Mouse (Mus musculus) mesoderm, embryonic 11.5 days (tissue): Measurements from ENCODE around the gene Accs.

ENCODE experiments used
- DNase-seq: peaks from one replicate; pipeline ENCODE4 v3.0.0-alpha.2; 2012; ENCODE audit warnings: low read depth, low spot score

Accs gene

DNA sequence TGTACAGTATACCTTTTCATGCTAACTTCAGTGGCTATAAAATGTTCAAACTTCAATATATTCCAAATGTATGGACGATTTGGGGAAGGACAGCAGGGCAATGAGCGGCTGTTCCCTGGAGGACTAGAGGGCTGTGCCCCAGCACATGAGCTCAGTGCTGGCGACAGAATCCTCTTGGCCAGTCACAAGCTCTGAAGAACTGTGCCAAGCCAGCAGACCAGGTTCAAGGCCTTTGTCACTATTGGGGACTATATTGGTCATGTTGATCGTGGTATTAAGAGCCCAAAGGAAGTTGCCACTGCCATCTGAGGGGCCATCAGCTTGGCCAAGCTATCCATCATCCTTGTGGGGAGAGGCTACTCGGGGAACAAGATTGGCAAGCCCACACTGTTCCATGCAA lies 55.4 kb downstream of the Accs start:
- no peak for DNase-seq

- DNase-seq = no peak
Observed at GRCm38 (mm10) chr2:93791516-93792499, 57.9 kb downstream of the Accs start.

DNA sequence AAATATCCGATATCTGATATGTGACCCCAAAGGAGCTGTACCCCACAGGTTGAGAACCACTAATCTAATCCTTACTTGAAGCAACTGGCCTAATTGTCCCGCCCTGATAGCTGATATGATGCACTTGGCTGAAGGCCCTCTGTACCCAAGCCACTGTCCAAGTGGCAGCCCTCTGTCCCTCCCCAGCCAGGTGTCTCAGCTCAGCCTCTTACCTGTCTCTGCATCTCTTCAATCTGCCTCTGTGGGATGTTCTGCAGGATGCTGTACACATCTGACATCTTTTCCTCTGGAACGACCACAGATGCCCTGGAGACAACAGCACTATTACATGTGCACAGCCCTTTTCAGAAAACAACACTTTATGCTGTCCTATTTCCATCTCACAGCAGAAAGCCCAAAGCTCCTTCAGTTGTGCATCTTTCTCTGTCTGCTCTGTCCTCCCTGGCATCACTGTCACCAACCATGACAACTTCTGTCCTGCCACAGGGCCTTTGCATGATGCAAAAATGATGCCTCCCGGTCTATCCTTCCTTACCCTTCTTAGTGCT lies 58.9 kb downstream of the Accs start:
- no peak for DNase-seq

GRCm38 (mm10) chr2:93788557-93788956 lies 61.2 kb downstream of the Accs start:
- DNase-seq = no peak

DNA sequence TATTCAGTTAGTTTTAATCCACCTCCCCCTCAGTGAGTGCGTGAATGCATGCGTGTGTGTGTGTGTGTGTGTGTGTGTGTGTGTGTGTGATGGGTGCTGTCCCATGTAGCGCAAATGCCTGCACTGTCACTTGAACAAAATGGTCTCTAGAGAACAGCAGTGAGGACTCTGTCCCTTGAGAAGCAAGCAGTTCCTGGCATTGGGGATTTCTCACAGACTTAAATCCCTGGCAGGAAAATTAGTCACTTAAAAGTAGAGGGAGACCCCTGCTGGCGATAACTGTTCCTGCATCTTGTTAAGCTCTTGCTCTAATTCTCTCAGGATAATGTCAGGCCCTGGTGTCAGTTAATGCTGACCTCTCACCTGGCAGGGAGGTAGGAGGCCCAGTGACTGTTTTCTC lies 63.6 kb downstream of the Accs start:
- peak; percentile 89 for DNase-seq

DNA sequence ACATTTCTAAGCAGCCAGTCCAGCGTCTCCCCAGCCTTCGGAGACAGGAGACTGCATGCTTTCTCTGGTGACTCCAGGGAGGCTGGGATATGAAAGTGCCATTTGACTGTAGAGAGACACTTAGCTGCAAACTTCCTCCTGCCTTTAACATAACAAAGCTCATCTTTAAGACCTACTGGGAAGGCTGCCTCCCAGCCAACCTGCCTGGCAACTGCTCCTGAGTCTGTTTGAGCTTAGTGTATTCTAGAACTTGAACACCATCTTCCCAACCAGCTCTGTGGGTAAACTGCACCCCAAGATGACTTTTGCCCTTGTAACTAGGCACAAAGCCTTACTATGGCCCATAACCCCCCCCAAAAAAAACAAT lies 64.3 kb downstream of the Accs start:
- no peak for DNase-seq

DNA sequence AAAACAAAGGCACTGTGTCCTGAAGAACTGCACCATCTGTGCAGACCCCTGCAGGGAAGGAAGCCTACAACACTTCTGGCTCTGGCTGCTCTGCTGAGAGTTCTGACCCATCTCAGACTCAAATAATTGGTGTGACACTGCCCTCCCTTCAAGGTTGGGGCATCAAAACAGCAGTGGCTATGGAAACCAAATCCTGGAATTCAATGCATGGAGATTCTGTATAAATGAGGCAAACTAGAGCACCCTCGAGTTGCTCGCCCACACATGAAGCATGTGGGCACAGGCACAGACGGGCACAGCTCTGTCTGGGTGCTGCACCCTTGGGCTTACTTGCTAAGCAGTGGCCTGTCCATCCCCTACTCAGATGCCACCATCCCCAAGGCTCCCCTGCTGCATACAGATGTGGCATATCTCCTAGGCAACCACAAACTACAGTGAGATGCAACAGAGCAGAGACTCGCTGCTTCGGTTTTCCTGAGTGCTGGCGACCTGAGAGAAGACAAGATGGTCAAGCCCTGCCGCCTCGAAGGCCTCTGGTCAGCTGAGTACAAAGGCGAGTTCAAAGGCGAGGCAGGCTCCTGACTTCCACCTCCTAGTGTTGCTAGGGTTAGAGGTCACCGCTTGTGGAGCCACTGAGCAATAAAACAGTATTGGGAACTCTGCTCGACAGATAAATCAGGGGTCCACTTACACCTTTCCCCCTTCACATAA lies 64.9 kb downstream of the Accs start:
- peak; percentile 61 for DNase-seq

DNA sequence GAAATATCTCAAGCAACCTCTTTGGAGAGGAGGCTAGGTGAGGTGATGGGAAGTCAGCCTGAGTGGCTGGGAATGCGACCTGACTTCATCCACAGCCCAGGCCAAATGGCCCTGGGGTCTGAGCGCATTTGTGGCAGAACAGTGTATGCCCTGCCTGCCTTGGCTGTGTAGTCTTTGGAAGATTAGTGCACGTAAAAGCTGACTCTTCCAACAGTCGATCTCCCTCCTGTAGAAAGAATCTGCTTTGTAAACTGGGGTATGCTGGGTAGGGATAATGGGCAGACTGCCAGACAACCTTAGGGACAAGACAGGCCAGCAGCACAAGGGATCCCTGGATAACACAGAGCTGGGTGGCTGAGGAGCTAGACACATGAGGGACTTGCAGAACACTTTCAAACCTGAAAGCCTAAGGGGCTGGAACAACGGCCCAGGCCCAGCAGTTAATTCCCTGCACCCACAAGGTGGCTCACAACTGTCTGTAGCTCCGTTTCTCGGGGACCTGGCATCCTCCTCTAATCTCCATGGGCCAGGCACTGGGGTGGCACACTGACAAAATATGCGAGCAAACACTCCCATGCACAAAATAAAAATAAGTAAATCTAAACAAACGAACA lies 65.7 kb downstream of the Accs start:
- DNase-seq = no peak
